Mouse (Mus musculus) heart, adult 2 months (tissue): ENCODE data around the gene Cpt1a. TPM values are rescaled to one million over a fixed set of nuclear protein-coding genes. Genes with fewer than 3 reads are reported as not detected.

Source experiments
- DNase-seq, 2 experiments: peaks; one replicate each; pipeline ENCODE4 v3.0.0; 2021
- H3K27ac ChIP-seq: fragments of 200-600 bp; 2 replicates; pipeline ENCODE4 v1.8.1; 2022
- H3K27me3 ChIP-seq: fragments of 200-500 bp; 2 replicates; pipeline ENCODE4 v1.6.1; 2012; ENCODE audit warnings: mild to moderate bottlenecking, low read length, inconsistent platforms, mixed read lengths; ENCODE audit not compliant: control insufficient read depth, insufficient read depth
- H3K36me3 ChIP-seq: fragments of 200-500 bp; 2 replicates; pipeline ENCODE4 v1.6.1; 2012; ENCODE audit warnings: low read length, inconsistent platforms; ENCODE audit not compliant: control insufficient read depth, insufficient read depth
- H3K4me1 ChIP-seq: fragments of 200-500 bp; 2 replicates; pipeline ENCODE4 v1.6.1; 2011; ENCODE audit warnings: low read length; ENCODE audit not compliant: control insufficient read depth, insufficient read depth
- H3K4me3 ChIP-seq: fragments of 200-600 bp; 2 replicates; pipeline ENCODE4 v1.8.1; 2022
- H3K79me2 ChIP-seq: fragments of 200-500 bp; replicated peaks from 2 replicates; pipeline ENCODE4 v1.6.1; 2012; ENCODE audit warnings: mild to moderate bottlenecking, inconsistent platforms, low read length, moderate library complexity, mixed read lengths; ENCODE audit not compliant: control insufficient read depth, insufficient read depth
- H3K9ac ChIP-seq: fragments of 200-500 bp; 2 replicates; pipeline ENCODE4 v1.6.1; 2012; ENCODE audit warnings: low read depth, mild to moderate bottlenecking, control low read depth, inconsistent platforms, low read length, mixed read lengths
- CTCF ChIP-seq: fragments of 200-600 bp; IDR thresholded peaks from 2 replicates; pipeline ENCODE4 v1.8.1; 2022; ENCODE audit warnings: antibody characterized with exemption, mild to moderate bottlenecking, moderate library complexity
- EP300 ChIP-seq: fragments of 200-500 bp; IDR thresholded peaks from 2 replicates; pipeline ENCODE4 v1.6.1; 2011; ENCODE audit warnings: low read depth, low read length, control low read depth; ENCODE audit not compliant: insufficient read depth
- POLR2A ChIP-seq: fragments of 200-500 bp; IDR thresholded peaks from 2 replicates; pipeline ENCODE4 v1.6.1; 2011; ENCODE audit warnings: mild to moderate bottlenecking, low read depth, low read length, control low read depth; ENCODE audit not compliant: insufficient read depth
- WGBS: fragments of 180-500 bp; shearing (Covaris S2); methylation state at CpG from one replicate; pipeline ENCODE4 v1.1.7; 2018; 5-methylcytosine and 5-hydroxymethylcytosine counted together
- intact Hi-C: fragments of 180-260 bp; cut with DNase I; formaldehyde crosslinking; loops from one replicate; pipeline ENCODE4 v1.15.1; 2025
- polyA plus RNA-seq: library from polyadenylated mRNA; depleted of rRNA; stranded (reverse); fragments of >200 nt; gene quantifications from 2 replicates; pipeline ENCODE4 v1.2.3, GENCODE M21; 2012
- total RNA-seq, 2 experiments: library from RNA; stranded (reverse); gene quantifications; 2 replicates each; pipeline ENCODE4 v1.2.3; 2021

The Cpt1a gene
- total and polyA plus RNA-seq, 3 experiments = 42.9 to 54.7 (median 44.0) TPM

DNA sequence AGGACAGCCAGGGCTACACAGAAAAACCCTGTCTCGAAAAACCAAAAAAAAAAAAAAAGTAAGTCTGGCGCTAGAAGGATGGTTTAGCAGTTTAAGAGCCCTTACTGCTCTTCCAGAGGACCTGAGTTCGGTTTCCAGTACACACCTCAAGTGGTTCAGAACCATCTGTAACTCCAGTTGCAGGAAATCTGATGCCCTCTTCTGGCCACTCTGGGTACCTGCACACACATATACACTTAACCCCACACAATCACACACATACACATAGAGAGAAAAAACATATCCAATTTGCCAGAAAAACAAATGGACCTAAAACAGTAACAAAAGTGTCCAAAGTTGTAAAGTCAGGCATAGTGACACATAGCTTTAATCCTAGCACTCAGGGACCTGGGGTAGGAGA is 43.0 kb downstream of the Cpt1a start:
- no peak for DNase-seq
- H3K4me1 ChIP-seq = peaks cover 2% of the 10 kb centered on the region
- no peaks in the 10 kb centered on the region for H3K79me2 ChIP-seq
- no peak overlapping the region for H3K9ac ChIP-seq
- H3K27ac ChIP-seq = no peak overlapping the region
- 98% methylated on average over 3 of the region's 3 CpGs for WGBS
- no peak overlapping the region for H3K4me3 ChIP-seq
- no peaks in the 10 kb centered on the region for H3K27me3 ChIP-seq
- TF ChIP-seq POLR2A = no peak
- no peak for TF ChIP-seq EP300
- TF ChIP-seq CTCF = peak; percentile 53
- intact Hi-C loops = no loop called here
- no peaks in the 10 kb centered on the region for H3K36me3 ChIP-seq

GRCm38 (mm10) chr19:3368276-3368675 is 46.1 kb downstream of the Cpt1a start:
- 92% methylated on average over 3 of the region's 3 CpGs for WGBS
- Histone ChIP-seq H3K9ac (no peak overlapping the region), H3K27ac (no peak overlapping the region), H3K36me3 (no peaks in the 10 kb centered on the region), H3K27me3 (no peaks in the 10 kb centered on the region), H3K79me2 (no peaks in the 10 kb centered on the region), H3K4me3 (no peak overlapping the region), H3K4me1 (no peaks in the 10 kb centered on the region)
- TF ChIP-seq EP300 (no peak), CTCF (peak; percentile 39), POLR2A (no peak)
- DNase-seq = no peak
- intact Hi-C loops = no loop called here

DNA sequence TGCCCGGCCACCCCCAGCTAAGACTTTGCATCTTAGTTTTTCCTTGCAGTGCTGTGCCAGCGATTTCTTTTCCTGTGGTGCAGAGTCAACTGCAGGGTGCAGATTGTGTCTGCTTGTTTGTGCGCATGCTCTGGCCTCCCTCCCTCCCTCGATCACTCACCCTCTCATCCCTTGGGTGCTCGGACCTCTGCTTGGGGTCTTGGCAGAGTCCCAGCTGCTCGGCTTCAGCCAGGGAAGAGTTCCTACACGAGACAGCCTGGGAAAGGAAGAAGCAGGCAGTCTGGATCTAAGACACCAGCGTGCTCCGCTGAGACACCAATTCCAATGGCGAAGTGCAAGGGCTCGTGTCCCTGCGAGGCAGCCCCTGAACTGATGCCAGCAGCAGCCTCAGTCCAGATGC is 51.2 kb downstream of the Cpt1a start:
- no peak overlapping the region for H3K9ac ChIP-seq
- H3K79me2 ChIP-seq = no peaks in the 10 kb centered on the region
- TF ChIP-seq POLR2A (no peak), CTCF (no peak), EP300 (no peak)
- intact Hi-C loops = no loop called here
- peak; percentile 45 to 54 for DNase-seq
- H3K27ac ChIP-seq = no peak overlapping the region
- no peak overlapping the region for H3K4me3 ChIP-seq
- no peaks in the 10 kb centered on the region for H3K4me1 ChIP-seq
- H3K27me3 ChIP-seq = no peaks in the 10 kb centered on the region
- no peaks in the 10 kb centered on the region for H3K36me3 ChIP-seq
- 66% methylated on average over 12 of the region's 12 CpGs for WGBS

GRCm38 (mm10) chr19:3374028-3374427 is 51.9 kb downstream of the Cpt1a start:
- H3K27me3 ChIP-seq = no peaks in the 10 kb centered on the region
- no peaks in the 10 kb centered on the region for H3K79me2 ChIP-seq
- no peak for DNase-seq
- H3K27ac ChIP-seq = no peak overlapping the region
- no peak overlapping the region for H3K9ac ChIP-seq
- H3K4me1 ChIP-seq = no peaks in the 10 kb centered on the region
- WGBS = 60% methylated on average over 2 of the region's 2 CpGs
- intact Hi-C loops = no loop called here
- TF ChIP-seq CTCF = peak; percentile 54
- no peak for TF ChIP-seq POLR2A
- no peak overlapping the region for H3K4me3 ChIP-seq
- no peaks in the 10 kb centered on the region for H3K36me3 ChIP-seq

DNA sequence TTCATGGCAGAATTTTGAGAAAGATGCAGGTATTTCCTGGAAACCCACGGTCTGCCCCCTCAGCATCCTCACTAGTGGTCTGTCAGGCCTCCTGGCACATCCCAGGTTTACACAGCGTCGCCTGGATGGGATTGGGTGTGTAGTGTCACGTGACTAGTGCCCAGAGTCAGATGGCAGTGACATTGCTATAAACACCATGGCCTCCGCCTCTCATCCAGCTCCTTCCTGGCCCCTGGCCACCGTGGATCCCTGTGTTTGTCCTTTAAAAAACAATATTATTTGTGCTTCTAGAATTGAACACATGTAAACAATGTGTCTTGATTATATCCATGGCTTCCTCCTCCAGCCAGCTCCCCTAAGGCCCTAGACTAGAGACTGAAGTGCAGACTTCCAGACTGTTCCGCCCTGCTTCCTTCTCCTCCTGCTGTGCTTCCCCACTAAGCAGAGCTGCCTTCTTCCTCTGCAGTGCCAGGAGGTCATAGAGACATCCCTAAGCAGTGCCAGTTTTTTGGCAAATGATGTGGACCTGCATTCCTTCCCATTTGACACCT is 53.9 kb downstream of the Cpt1a start:
- Histone ChIP-seq H3K79me2 (no peaks in the 10 kb centered on the region), H3K4me3 (no peak overlapping the region), H3K27ac (no peak overlapping the region), H3K27me3 (no peaks in the 10 kb centered on the region), H3K36me3 (no peaks in the 10 kb centered on the region), H3K4me1 (no peaks in the 10 kb centered on the region), H3K9ac (no peak overlapping the region)
- no peak for TF ChIP-seq POLR2A
- TF ChIP-seq CTCF = no peak
- TF ChIP-seq EP300 = no peak
- intact Hi-C loops = no loop called here
- 70% methylated on average over 7 of the region's 7 CpGs for WGBS
- DNase-seq = no peak

DNA sequence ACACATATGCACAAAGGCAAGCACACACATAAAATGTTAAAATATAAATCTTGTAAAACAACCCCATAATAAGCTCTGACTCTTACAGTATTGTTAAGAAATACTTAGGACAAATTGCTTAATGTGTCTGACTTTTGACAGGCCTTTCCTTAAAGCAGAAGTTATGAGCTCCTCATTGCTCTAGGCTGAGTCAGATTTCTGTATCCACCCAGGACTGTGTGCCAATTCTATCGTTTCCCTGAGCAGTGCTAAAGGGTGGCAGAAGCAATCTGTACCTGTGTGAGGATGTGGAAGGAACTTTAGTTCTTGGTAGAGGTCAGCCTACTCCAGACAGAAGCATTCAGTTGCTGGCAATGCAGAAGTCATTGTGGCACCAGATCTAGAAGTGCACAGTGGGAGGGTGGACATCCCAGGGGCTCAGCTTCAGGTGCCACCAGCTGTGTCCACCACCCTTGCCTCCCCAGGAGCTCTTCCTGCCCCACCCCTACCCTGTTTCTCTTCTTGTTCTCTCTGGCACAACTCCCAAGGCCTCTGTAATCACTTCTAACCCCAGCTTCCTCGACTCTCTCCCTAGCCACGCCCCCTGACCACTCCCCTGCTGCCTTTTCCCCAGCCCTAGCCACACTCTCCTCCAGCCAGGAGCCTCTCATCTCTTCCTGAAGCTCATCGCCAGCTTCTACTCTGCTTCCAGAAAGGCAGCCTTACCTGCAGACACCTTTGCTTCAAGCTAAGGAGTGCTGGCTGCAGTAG is 55.0 kb downstream of the Cpt1a start:
- intact Hi-C loops = no loop called here
- Histone ChIP-seq H3K36me3 (no peaks in the 10 kb centered on the region), H3K4me3 (no peak overlapping the region), H3K27ac (no peak overlapping the region), H3K9ac (no peak overlapping the region), H3K27me3 (no peaks in the 10 kb centered on the region), H3K4me1 (no peaks in the 10 kb centered on the region), H3K79me2 (no peaks in the 10 kb centered on the region)
- WGBS = 31% methylated on average over 4 of the region's 4 CpGs
- peak; percentile 30 to 43 for DNase-seq
- TF ChIP-seq EP300 (no peak), CTCF (no peak), POLR2A (no peak)
